Comparison of ENCODE assay signal across 34 mouse cellular contexts in the genomic region with DNA sequence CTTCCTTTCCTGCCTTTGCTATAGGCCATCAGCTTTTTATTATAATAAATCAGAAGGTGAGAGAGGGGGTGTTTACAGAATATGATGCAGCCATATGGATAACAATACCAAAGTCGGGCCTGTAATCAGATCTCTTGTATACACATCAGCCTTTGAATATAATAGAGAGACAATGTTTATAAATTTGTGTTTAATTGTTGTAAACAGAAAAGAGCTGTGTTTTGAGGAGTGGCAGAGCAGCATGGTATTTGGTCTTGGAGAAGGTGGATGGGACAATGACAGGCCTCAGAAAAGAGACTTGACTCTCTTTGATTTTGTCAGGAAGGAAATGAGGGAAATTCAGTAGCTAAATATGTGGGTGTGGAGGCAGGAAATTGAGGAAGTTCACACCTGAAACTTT.
"Had no signal": no experiment of that assay in that cellular context is flagged by ENCODE, and none has a peak within 500 bp of the region (broad histone marks: within the 10 kb centered on the region; RNA-seq: fewer than 3 reads in every experiment).

No protein-coding gene starts in this region.

- DNase-seq: heart, adult 18-20 months; heart, adult 2 months; heart, postnatal 10 days; heart, postnatal 14 days; heart, postnatal 36 days; heart, postnatal 4 days; kidney, adult 11 months; kidney, adult 18-20 months; kidney, adult 9 months; kidney, postnatal 10 days; kidney, postnatal 14 days; kidney, postnatal 25 days; kidney, postnatal 36 days; kidney, postnatal 4 days; layer of hippocampus, adult 9-11 months; layer of hippocampus, postnatal 36 days had no signal

- H3K36me3 ChIP-seq: heart, embryonic 10.5 days; heart, embryonic 12.5 days; heart, embryonic 15.5 days; hindbrain, embryonic 10.5 days; hindbrain, embryonic 12.5 days; hindbrain, embryonic 13.5 days; hindbrain, embryonic 15.5 days; intestine, embryonic 15.5 days; kidney, embryonic 15.5 days had no signal

- H3K27ac ChIP-seq: heart, adult 2 months; hindbrain, embryonic 10.5 days; hindbrain, embryonic 12.5 days; hindbrain, embryonic 13.5 days; hindbrain, embryonic 14.5 days; hindbrain, embryonic 15.5 days; hindbrain, postnatal 0 days; intestine, embryonic 15.5 days; kidney, embryonic 15.5 days; kidney, postnatal 0 days; layer of hippocampus, adult 2 months had no signal

- H3K4me2 ChIP-seq: heart, embryonic 11.5 days; heart, embryonic 12.5 days; heart, embryonic 15.5 days; hindbrain, embryonic 12.5 days; hindbrain, embryonic 13.5 days; hindbrain, embryonic 14.5 days; hindbrain, embryonic 15.5 days; intestine, embryonic 15.5 days; kidney, embryonic 15.5 days had no signal

- H3K9ac ChIP-seq: heart, embryonic 12.5 days; heart, embryonic 15.5 days; hindbrain, embryonic 12.5 days; hindbrain, embryonic 13.5 days; hindbrain, embryonic 14.5 days; hindbrain, embryonic 15.5 days; intestine, embryonic 15.5 days; kidney, embryonic 15.5 days had no signal

- H3K4me3 ChIP-seq: heart, adult 2 months; heart, embryonic 10.5 days; heart, embryonic 12.5 days; heart, embryonic 15.5 days; hindbrain, embryonic 10.5 days; hindbrain, embryonic 12.5 days; hindbrain, embryonic 13.5 days; hindbrain, embryonic 15.5 days; intestine, embryonic 15.5 days; kidney, embryonic 15.5 days; layer of hippocampus, adult 2 months had no signal

- ATAC-seq: hindbrain, embryonic 16.5 days; hindbrain, postnatal 0 days; inflammation-experienced regulatory T-cells, adult 6 months; intestine, embryonic 15.5 days; intestine, embryonic 16.5 days; intestine, postnatal 0 days had no signal

- H3K4me1 ChIP-seq: hindbrain, embryonic 10.5 days; hindbrain, embryonic 12.5 days; hindbrain, embryonic 13.5 days; hindbrain, embryonic 15.5 days had no signal

- H3K9me3 ChIP-seq: heart, embryonic 10.5 days; heart, embryonic 12.5 days; heart, embryonic 15.5 days; hindbrain, embryonic 10.5 days; hindbrain, embryonic 12.5 days; hindbrain, embryonic 13.5 days; hindbrain, embryonic 15.5 days; intestine, embryonic 15.5 days; kidney, embryonic 15.5 days had no signal

- H3K27me3 ChIP-seq: heart, embryonic 12.5 days; heart, embryonic 15.5 days; hindbrain, embryonic 12.5 days; hindbrain, embryonic 13.5 days; hindbrain, embryonic 15.5 days; intestine, embryonic 15.5 days; kidney, embryonic 15.5 days had no signal
